Mouse (Mus musculus) MEL (cell line): ENCODE results near the gene Ppp4r3a. TPM values are rescaled to one million over a fixed set of nuclear protein-coding genes. Genes with fewer than 3 reads are reported as not detected.

Experiments used
- DNase-seq: peaks from one replicate; pipeline ENCODE4 v3.0.0; 2011; ENCODE audit warnings: low read depth, low spot score
- H3K27ac ChIP-seq: 2 replicates; pipeline ENCODE4 v1.5.1; 2012; ENCODE audit warnings: low read depth, mild to moderate bottlenecking, control low read depth, low read length, moderate library complexity; ENCODE audit not compliant: control insufficient read depth
- H3K27me3 ChIP-seq, 2 experiments: fragments of 150-350 bp in 1 of 2; sonication (generic) in 1 of 2; 2 replicates each; pipeline ENCODE4 v1.6.1; 2012; ENCODE audit warnings: low read length in 2 of 2, mild to moderate bottlenecking in 2 of 2, improper control_type of control experiment in 1 of 2, moderate library complexity in 1 of 2; ENCODE audit not compliant: insufficient read depth in 2 of 2, control insufficient read depth in 1 of 2
- H3K36me3 ChIP-seq, 2 experiments: 2 replicates each; pipeline ENCODE4 v1.6.1; 2012 to 2014; ENCODE audit warnings: low read length in 2 of 2, improper control_type of control experiment in 1 of 2, inconsistent platforms in 1 of 2, mild to moderate bottlenecking in 1 of 2; ENCODE audit not compliant: insufficient read depth in 2 of 2, control insufficient read depth in 1 of 2
- H3K4me1 ChIP-seq, 2 experiments: fragments of 150-350 bp in 1 of 2; sonication (generic) in 1 of 2; 2 replicates each; pipeline ENCODE4 v1.6.1; 2012; ENCODE audit warnings: low read length in 2 of 2, improper control_type of control experiment in 1 of 2, mild to moderate bottlenecking in 1 of 2; ENCODE audit not compliant: insufficient read depth in 2 of 2, control insufficient read depth in 1 of 2
- H3K4me3 ChIP-seq, 2 experiments: fragments of 150-350 bp in 1 of 2; sonication (generic) in 1 of 2; 2 replicates each; pipeline ENCODE4 v1.5.1; 2012; ENCODE audit warnings: low read depth in 2 of 2, low read length in 2 of 2, mild to moderate bottlenecking in 2 of 2, moderate library complexity in 2 of 2, control low read depth in 1 of 2, improper control_type of control experiment in 1 of 2; ENCODE audit not compliant: control insufficient read depth in 1 of 2, insufficient read depth in 1 of 2
- H3K79me2 ChIP-seq: 2 replicates; pipeline ENCODE4 v1.6.1; 2012; ENCODE audit warnings: mild to moderate bottlenecking, low read length, moderate library complexity; ENCODE audit not compliant: control insufficient read depth, poor library complexity, insufficient read depth
- H3K9ac ChIP-seq: 2 replicates; pipeline ENCODE4 v1.6.1; 2012; ENCODE audit warnings: low read depth, mild to moderate bottlenecking, control low read depth, low read length, moderate library complexity; ENCODE audit not compliant: control insufficient read depth, poor library complexity, severe bottlenecking
- H3K9me3 ChIP-seq: fragments of 150-350 bp; sonication (generic); replicated peaks from 2 replicates; pipeline ENCODE4 v1.6.1; 2012; ENCODE audit warnings: mild to moderate bottlenecking, low read length, improper control_type of control experiment, moderate library complexity; ENCODE audit not compliant: insufficient read depth
- BHLHE40 ChIP-seq: IDR thresholded peaks from 2 replicates; pipeline ENCODE4 v1.6.1; 2012; ENCODE audit warnings: low read depth, mild to moderate bottlenecking, inconsistent platforms, low read length, improper control_type of control experiment, borderline replicate concordance
- CHD1 ChIP-seq: IDR thresholded peaks from 2 replicates; pipeline ENCODE4 v1.6.1; 2012; ENCODE audit warnings: low read depth, mild to moderate bottlenecking, inconsistent platforms, low read length, improper control_type of control experiment
- CHD2 ChIP-seq: IDR thresholded peaks from 2 replicates; pipeline ENCODE4 v1.6.1; 2011; ENCODE audit warnings: low read length, improper control_type of control experiment
- CTCF ChIP-seq, 3 experiments: IDR thresholded peaks in 2 of 3; conservative IDR thresholded peaks in 1 of 3; 2 replicates each; pipeline ENCODE4 v1.5.1; 2011 to 2012; ENCODE audit warnings: low read length in 3 of 3, low read depth in 2 of 3, mild to moderate bottlenecking in 2 of 3, improper control_type of control experiment in 1 of 3, inconsistent platforms in 1 of 3, mixed read lengths in 1 of 3, moderate library complexity in 1 of 3; ENCODE audit not compliant: control insufficient read depth in 1 of 3, insufficient read depth in 1 of 3, poor library complexity in 1 of 3, severe bottlenecking in 1 of 3
- E2F4 ChIP-seq: IDR thresholded peaks from 2 replicates; pipeline ENCODE4 v1.6.1; 2011; ENCODE audit warnings: low read depth, low read length, improper control_type of control experiment, borderline replicate concordance
- ELF1 ChIP-seq: IDR thresholded peaks from 2 replicates; pipeline ENCODE4 v1.6.1; 2014; ENCODE audit warnings: low read depth, mild to moderate bottlenecking, inconsistent platforms, low read length, improper control_type of control experiment, moderate library complexity
- EP300 ChIP-seq, 2 experiments: IDR thresholded peaks; 2 replicates each; pipeline ENCODE4 v1.6.1; 2011; ENCODE audit warnings: improper control_type of control experiment in 2 of 2, low read length in 2 of 2, low read depth in 1 of 2, mild to moderate bottlenecking in 1 of 2
- ETS1 ChIP-seq: IDR thresholded peaks from 2 replicates; pipeline ENCODE4 v1.6.1; 2012; ENCODE audit warnings: low read depth, mild to moderate bottlenecking, inconsistent platforms, low read length, improper control_type of control experiment, moderate library complexity
- GATA1 ChIP-seq: IDR thresholded peaks from 2 replicates; pipeline ENCODE4 v1.6.1; 2011; ENCODE audit warnings: low read depth, low read length, improper control_type of control experiment
- JUND ChIP-seq: IDR thresholded peaks from 2 replicates; pipeline ENCODE4 v1.6.1; 2011; ENCODE audit warnings: low read depth, mild to moderate bottlenecking, improper control_type of control experiment, low read length
- KAT2A ChIP-seq: conservative IDR thresholded peaks from 2 replicates; pipeline ENCODE4 v1.6.1; 2012; ENCODE audit warnings: low read depth, low read length, improper control_type of control experiment, inconsistent platforms
- MAFK ChIP-seq: IDR thresholded peaks from 2 replicates; pipeline ENCODE4 v1.6.1; 2011; ENCODE audit warnings: low read depth, mild to moderate bottlenecking, low read length, improper control_type of control experiment, borderline replicate concordance
- MAZ ChIP-seq: IDR thresholded peaks from 2 replicates; pipeline ENCODE4 v1.6.1; 2012; ENCODE audit warnings: low read depth, mild to moderate bottlenecking, inconsistent platforms, low read length, improper control_type of control experiment
- MXI1 ChIP-seq: IDR thresholded peaks from 2 replicates; pipeline ENCODE4 v1.6.1; 2011; ENCODE audit warnings: mild to moderate bottlenecking, low read depth, low read length, improper control_type of control experiment
- MYB ChIP-seq: IDR thresholded peaks from 2 replicates; pipeline ENCODE4 v1.6.1; 2011; ENCODE audit warnings: mild to moderate bottlenecking, low read depth, low read length, improper control_type of control experiment
- NRF1 ChIP-seq: IDR thresholded peaks from 2 replicates; pipeline ENCODE4 v1.6.1; 2014; ENCODE audit warnings: low read depth, mild to moderate bottlenecking, inconsistent platforms, low read length, improper control_type of control experiment, moderate library complexity; ENCODE audit not compliant: poor library complexity, insufficient read depth, severe bottlenecking
- POLR2A ChIP-seq, 2 experiments: IDR thresholded peaks; 2 replicates each; pipeline ENCODE4 v1.6.1; 2011 to 2012; ENCODE audit warnings: low read length in 2 of 2, mild to moderate bottlenecking in 2 of 2, control low read depth in 1 of 2, improper control_type of control experiment in 1 of 2, low read depth in 1 of 2, moderate library complexity in 1 of 2; ENCODE audit not compliant: control insufficient read depth in 1 of 2, insufficient read depth in 1 of 2, poor library complexity in 1 of 2
- POLR2AphosphoS2 ChIP-seq: IDR thresholded peaks from 2 replicates; pipeline ENCODE4 v1.6.1; 2011; ENCODE audit warnings: low read length, improper control_type of control experiment
- RAD21 ChIP-seq: IDR thresholded peaks from 2 replicates; pipeline ENCODE4 v1.6.1; 2011; ENCODE audit warnings: mild to moderate bottlenecking, low read depth, low read length, improper control_type of control experiment
- RCOR1 ChIP-seq: IDR thresholded peaks from 2 replicates; pipeline ENCODE4 v1.6.1; 2012; ENCODE audit warnings: low read depth, mild to moderate bottlenecking, inconsistent platforms, low read length, improper control_type of control experiment
- SMC3 ChIP-seq: IDR thresholded peaks from 2 replicates; pipeline ENCODE4 v1.6.1; 2011; ENCODE audit warnings: low read depth, low read length, improper control_type of control experiment
- TBP ChIP-seq: IDR thresholded peaks from 2 replicates; pipeline ENCODE4 v1.8.0; 2011; ENCODE audit warnings: low read depth, low read length, improper control_type of control experiment
- TCF12 ChIP-seq: IDR thresholded peaks from 2 replicates; pipeline ENCODE4 v1.6.1; 2014; ENCODE audit warnings: low read depth, mild to moderate bottlenecking, inconsistent platforms, low read length, improper control_type of control experiment, moderate library complexity
- UBTF ChIP-seq: IDR thresholded peaks from 2 replicates; pipeline ENCODE4 v1.6.1; 2012; ENCODE audit warnings: low read depth, mild to moderate bottlenecking, inconsistent platforms, low read length, improper control_type of control experiment, moderate library complexity, borderline replicate concordance; ENCODE audit not compliant: insufficient read depth
- USF2 ChIP-seq, 2 experiments: IDR thresholded peaks; 2 replicates each; pipeline ENCODE4 v1.6.1; 2011 to 2012; ENCODE audit warnings: improper control_type of control experiment in 2 of 2, low read length in 2 of 2, borderline replicate concordance in 1 of 2, inconsistent platforms in 1 of 2, low read depth in 1 of 2, mild to moderate bottlenecking in 1 of 2; ENCODE audit not compliant: insufficient read depth in 1 of 2
- ZC3H11A ChIP-seq: IDR thresholded peaks from 2 replicates; pipeline ENCODE4 v1.6.1; 2012; ENCODE audit warnings: low read depth, mild to moderate bottlenecking, inconsistent platforms, low read length, improper control_type of control experiment
- ZMIZ1 ChIP-seq: IDR thresholded peaks from 2 replicates; pipeline ENCODE4 v1.6.1; 2012; ENCODE audit warnings: low read depth, mild to moderate bottlenecking, inconsistent platforms, low read length, improper control_type of control experiment, moderate library complexity
- ZNF384 ChIP-seq: IDR thresholded peaks from 2 replicates; pipeline ENCODE4 v1.6.1; 2012; ENCODE audit warnings: low read depth, mild to moderate bottlenecking, inconsistent platforms, low read length, improper control_type of control experiment
- polyA plus RNA-seq, 2 experiments: library from polyadenylated mRNA; stranded (reverse) in 1 of 2; unstranded in 1 of 2; fragments of >175 nt in 1 of 2; fragments of >200 nt in 1 of 2; gene quantifications; 2 replicates each; pipeline versions ENCODE4 v1.2.1 to v1.2.4; 2012; ENCODE audit warnings: low replicate concordance in 2 of 2, low read depth in 1 of 2; ENCODE audit not compliant: insufficient read length in 2 of 2, insufficient read depth in 1 of 2, missing spikeins in 1 of 2
- total RNA-seq: library from RNA; depleted of rRNA; stranded (reverse); fragments of 300-350 nt; gene quantifications from 2 replicates; pipeline ENCODE4 v1.2.3, GENCODE M21; 2012

The Ppp4r3a gene
- total and polyA plus RNA-seq, 3 experiments: 48.5 to 701 (median 61.2) TPM

DNA sequence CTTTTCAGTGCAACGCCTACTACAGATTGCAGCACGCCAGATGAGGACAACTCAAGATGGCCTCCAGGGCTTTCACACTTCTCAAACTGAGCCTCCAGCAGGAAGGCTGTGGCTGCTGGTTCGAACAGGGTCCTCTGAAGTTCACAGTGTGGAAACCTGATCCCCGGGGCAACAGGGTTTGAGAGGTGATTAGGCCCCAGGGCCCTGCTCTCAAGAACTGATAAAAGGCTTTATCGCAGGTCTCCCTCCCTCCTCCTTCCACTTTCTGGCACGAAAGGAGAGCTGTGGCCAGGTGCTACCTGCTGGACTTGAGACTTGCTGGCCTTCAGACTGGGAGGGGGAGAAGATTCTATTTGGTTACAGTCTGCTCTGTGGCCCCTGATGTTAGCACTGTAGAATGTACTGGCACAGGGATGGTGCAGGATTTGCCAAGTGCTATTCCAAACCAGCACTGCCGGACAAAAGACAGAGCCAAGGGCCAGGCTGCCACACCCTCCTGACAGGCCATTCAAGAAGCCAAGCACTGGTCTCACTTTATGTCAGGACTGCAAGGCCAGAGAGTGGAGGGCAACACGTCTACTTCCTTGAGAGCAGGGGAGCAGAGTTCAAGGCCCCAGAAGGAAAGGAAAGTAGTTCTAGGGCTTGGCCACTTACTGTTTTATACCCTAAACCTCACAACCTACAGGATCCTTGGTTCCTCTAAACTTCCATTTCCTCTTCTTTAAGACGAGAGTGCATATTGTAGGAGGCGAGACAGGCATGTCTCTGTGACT lies 73.2 kb downstream of the Ppp4r3a start (continued):
- TF ChIP-seq SMC3: no peak
- TF ChIP-seq RAD21: no peak
- peak; percentile 56 for TF ChIP-seq GATA1
- no peak for TF ChIP-seq MAZ
- TF ChIP-seq TBP: no peak
- TF ChIP-seq KAT2A: no peak

DNA sequence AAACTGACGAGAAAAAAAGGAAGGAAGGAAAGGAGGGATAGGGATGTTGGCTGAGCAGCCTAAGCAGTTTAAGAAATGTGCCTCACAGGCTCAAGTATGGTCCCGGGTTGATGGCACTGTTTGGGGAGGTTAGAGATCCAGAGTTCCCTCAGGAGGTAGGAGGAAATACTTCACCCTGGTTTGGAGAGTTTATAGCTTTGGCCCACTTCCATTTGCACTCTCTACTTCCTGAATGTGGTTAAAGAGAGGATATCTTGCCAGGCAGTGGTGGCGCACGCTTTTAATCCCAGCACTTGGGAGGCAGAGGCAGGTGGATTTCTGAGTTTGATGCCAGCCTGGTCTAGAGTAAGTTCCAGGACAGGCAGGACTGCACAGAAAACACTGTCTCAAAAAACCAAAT lies 74.3 kb downstream of the Ppp4r3a start:
- H3K4me1 ChIP-seq: peaks cover 6 to 38% of the 10 kb centered on the region in 2 experiments

DNA sequence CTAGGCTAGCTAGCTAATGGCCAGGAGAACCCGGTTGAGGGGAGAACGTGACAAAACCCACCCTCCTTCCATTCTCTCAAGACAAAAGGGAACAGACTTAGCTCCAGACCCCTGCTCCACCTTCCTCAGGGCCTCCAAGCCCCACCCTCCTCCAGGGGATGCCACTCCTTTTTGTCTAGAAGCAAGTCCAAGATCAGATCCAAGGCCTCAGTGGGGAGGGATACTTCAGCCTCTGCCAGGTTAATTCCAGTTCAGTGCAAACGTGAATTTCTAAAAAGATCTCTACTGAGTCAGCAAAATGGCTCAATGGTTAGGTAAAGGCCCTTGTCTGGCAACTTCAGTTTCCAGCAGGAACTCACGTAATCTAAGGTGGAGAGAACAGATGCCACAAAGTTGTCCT lies 74.9 kb downstream of the Ppp4r3a start:
- H3K9me3 ChIP-seq: no peaks in the 10 kb centered on the region
- DNase-seq: no peak
- no peak for TF ChIP-seq RAD21
- no peak for TF ChIP-seq POLR2A (IDR thresholded peaks at IDR 0.05; ENCODE audit: control insufficient read depth in 1 of 2, insufficient read depth in 1 of 2, low read depth in 1 of 2, low read length in 2 of 2, poor library complexity in 1 of 2)
- no peak for TF ChIP-seq TCF12
- no peak for TF ChIP-seq MAZ
- TF ChIP-seq EP300 (IDR thresholded peaks at IDR 0.05; ENCODE audit: low read depth in 1 of 2, low read length in 2 of 2): no peak
- TF ChIP-seq POLR2AphosphoS2: no peak
- TF ChIP-seq KAT2A: no peak
- no peak for TF ChIP-seq CHD1
- no peak for TF ChIP-seq NRF1
- no peak for TF ChIP-seq MXI1
- no peak for TF ChIP-seq ZNF384
- TF ChIP-seq JUND: no peak
- TF ChIP-seq BHLHE40: no peak
- TF ChIP-seq CTCF (IDR thresholded peaks at IDR 0.05 in 2 of 3, conservative IDR thresholded peaks at IDR 0.05 in 1 of 3; ENCODE audit: control insufficient read depth in 1 of 3, insufficient read depth in 1 of 3, low read depth in 2 of 3, low read length in 3 of 3, poor library complexity in 1 of 3, severe bottlenecking in 1 of 3): no peak
- no peak for TF ChIP-seq CHD2
- no peak for TF ChIP-seq UBTF
- TF ChIP-seq E2F4: no peak
- no peak for TF ChIP-seq MAFK
- TF ChIP-seq ZC3H11A: no peak
- TF ChIP-seq, all 39 proteins: peak for 0
- peaks cover 0 to 18% of the 10 kb centered on the region in 2 experiments; a peak in 2 of 4 replicates for H3K36me3 ChIP-seq
- H3K4me1 ChIP-seq: peaks cover 6 to 32% of the 10 kb centered on the region in 2 experiments
- H3K9ac ChIP-seq: no peak overlapping the region
- H3K79me2 ChIP-seq: peaks cover 11% of the 10 kb centered on the region
- no peak overlapping the region for H3K27ac ChIP-seq
- no peaks in the 10 kb centered on the region for H3K27me3 ChIP-seq
- no peak overlapping the region for H3K4me3 ChIP-seq

More for the DNA sequence above, 74.3 kb downstream of the Ppp4r3a start:
- H3K27me3 ChIP-seq: no peaks in the 10 kb centered on the region
- H3K79me2 ChIP-seq: peaks cover 17% of the 10 kb centered on the region
- no peaks in the 10 kb centered on the region for H3K9me3 ChIP-seq
- peak; percentile 67 for DNase-seq
- TF ChIP-seq EP300 (IDR thresholded peaks at IDR 0.05; ENCODE audit: low read depth in 1 of 2, low read length in 2 of 2) (peak; percentile 48 to 54; a peak in 2 of 4 replicates), ELF1 (peak; percentile 28; the same call in 1 of the 2 replicates), ZMIZ1 (no peak), ETS1 (peak; percentile 35), RAD21 (no peak), MXI1 (no peak), MYB (no peak), TCF12 (0 out of 2 replicates have a peak, but pooled peaks have one; percentile 28), RCOR1 (peak; percentile 56; the same call in 1 of the 2 replicates), USF2 (IDR thresholded peaks at IDR 0.05; ENCODE audit: borderline replicate concordance in 1 of 2, insufficient read depth in 1 of 2, low read depth in 1 of 2, low read length in 2 of 2) (no peak)
- no peak overlapping the region; the same call in 1 of the 2 replicates for H3K27ac ChIP-seq
- H3K4me3 ChIP-seq: no peak overlapping the region
- H3K9ac ChIP-seq: no peak overlapping the region
- peaks cover 0 to 23% of the 10 kb centered on the region in 2 experiments; a peak in 2 of 4 replicates for H3K36me3 ChIP-seq
